Mouse (Mus musculus) ES-E14 (cell line): Measurements from ENCODE around the gene Prpsap1. TPM values are rescaled to one million over a fixed set of nuclear protein-coding genes. Genes with fewer than 3 reads are reported as not detected.

Experiments
- DNase-seq: peaks from one replicate; pipeline ENCODE4 v3.0.0-alpha.2; 2013; ENCODE audit warnings: low read depth, low spot score
- H3K27ac ChIP-seq: 2 replicates; pipeline ENCODE4 v1.5.1; 2012; ENCODE audit warnings: low read depth, mild to moderate bottlenecking, low read length, moderate library complexity, mixed read lengths; ENCODE audit not compliant: poor library complexity, insufficient read depth, severe bottlenecking
- H3K36me3 ChIP-seq: 2 replicates; pipeline ENCODE4 v1.6.1; 2012; ENCODE audit warnings: mild to moderate bottlenecking, low read length, moderate library complexity, mixed read lengths; ENCODE audit not compliant: control insufficient read depth, poor library complexity, insufficient read depth, severe bottlenecking
- H3K4me1 ChIP-seq, 2 experiments: fragments of 150-350 bp in 1 of 2; sonication (generic) in 1 of 2; 2 replicates each; pipeline ENCODE4 v1.6.1; 2012; ENCODE audit warnings: low read length in 2 of 2, mild to moderate bottlenecking in 1 of 2, mixed read lengths in 1 of 2; ENCODE audit not compliant: control insufficient read depth in 2 of 2, insufficient read depth in 2 of 2, poor library complexity in 1 of 2
- H3K4me3 ChIP-seq, 2 experiments: fragments of 150-350 bp in 1 of 2; sonication (generic) in 1 of 2; 2 replicates each; pipeline ENCODE4 v1.5.1; 2012; ENCODE audit warnings: low read length in 2 of 2, low read depth in 1 of 2, mild to moderate bottlenecking in 1 of 2, mixed read lengths in 1 of 2; ENCODE audit not compliant: insufficient read depth in 1 of 2, poor library complexity in 1 of 2, severe bottlenecking in 1 of 2
- H3K9ac ChIP-seq: 2 replicates; pipeline ENCODE4 v1.6.1; 2012; ENCODE audit warnings: low read depth, mild to moderate bottlenecking, low read length, mixed read lengths; ENCODE audit not compliant: poor library complexity, insufficient read depth, severe bottlenecking
- H3K9me3 ChIP-seq: fragments of 150-350 bp; sonication (generic); 2 replicates; pipeline ENCODE4 v1.6.1; 2012; ENCODE audit warnings: low read depth, mild to moderate bottlenecking, low read length; ENCODE audit not compliant: control insufficient read depth, insufficient read depth
- CHD2 ChIP-seq: IDR thresholded peaks from 2 replicates; pipeline ENCODE4 v1.6.1; 2014; ENCODE audit warnings: mild to moderate bottlenecking, low read depth, low read length, inconsistent platforms
- HCFC1 ChIP-seq: IDR thresholded peaks from 2 replicates; pipeline ENCODE4 v1.6.1; 2012; ENCODE audit warnings: low read length, inconsistent platforms, borderline replicate concordance; ENCODE audit not compliant: insufficient read depth
- MAFK ChIP-seq: IDR thresholded peaks from 2 replicates; pipeline ENCODE4 v1.6.1; 2014; ENCODE audit warnings: mild to moderate bottlenecking, low read depth, low read length, inconsistent platforms; ENCODE audit not compliant: insufficient read depth
- ZC3H11A ChIP-seq: IDR thresholded peaks from 2 replicates; pipeline ENCODE4 v1.6.1; 2012; ENCODE audit warnings: low read depth, mild to moderate bottlenecking, inconsistent platforms, low read length, borderline replicate concordance
- ZNF384 ChIP-seq: IDR thresholded peaks from 2 replicates; pipeline ENCODE4 v1.6.1; 2012; ENCODE audit warnings: low read depth, low read length, inconsistent platforms
- in situ Hi-C, 2 experiments: fragments of 600-800 bp; cut with MboI; formaldehyde crosslinking; loops; one replicate each; pipeline ENCODE4 v1.15.1; 2025; ENCODE audit warnings: low sequenced_read_pairs in 2 of 2, inconsistent platforms in 1 of 2; ENCODE audit not compliant: unreplicated experiment in 2 of 2
- total RNA-seq: library from RNA; depleted of rRNA; stranded (reverse); fragments of 300-350 nt; gene quantifications from 2 replicates; pipeline ENCODE4 v1.2.3, GENCODE M21; 2012; rRNA removed

Gene Prpsap1
- 100 and 121 TPM in 2 replicates for total RNA-seq

GRCm38 (mm10) chr11:116493795-116494252 lies at the start of gene Prpsap1:
Gene Prpsap1, minus strand, starts transcription at chr11:116494202.
- H3K9me3 ChIP-seq = no peaks in the 10 kb centered on the region
- TF ChIP-seq CHD2 = no peak
- no peak for TF ChIP-seq ZC3H11A
- H3K4me3 ChIP-seq = no peak within 1 kb of the TSS
- DNase-seq = peak; percentile 62
- H3K27ac ChIP-seq = no peak within 1 kb of the TSS
- H3K4me1 ChIP-seq = peaks cover 0 to 6% of the 10 kb centered on the region in 2 experiments; a peak in 1 of 4 replicates
- in situ Hi-C loops = no loop called here
- H3K36me3 ChIP-seq = no peaks in the 10 kb centered on the region
- peak within 1 kb of the TSS; percentile 13; the same call in 1 of the 2 replicates for H3K9ac ChIP-seq

- H3K36me3 ChIP-seq = peaks cover 85% of the 10 kb centered on the region
- H3K4me3 ChIP-seq = no peak overlapping the region
- peaks cover 0 to 5% of the 10 kb centered on the region in 2 experiments; a peak in 1 of 4 replicates for H3K4me1 ChIP-seq
- no peak overlapping the region for H3K9ac ChIP-seq
- in situ Hi-C loops = no loop called here
- DNase-seq = no peak
- TF ChIP-seq MAFK (no peak), ZC3H11A (no peak), ZNF384 (no peak), HCFC1 (no peak), CHD2 (no peak)
- H3K27ac ChIP-seq = no peak overlapping the region
- no peaks in the 10 kb centered on the region for H3K9me3 ChIP-seq
These were observed 49.1 kb upstream of the Prpsap1 start for GRCm38 (mm10) chr11:116543110-116543509.

- Histone ChIP-seq H3K4me3 (no peak overlapping the region), H3K9me3 (no peaks in the 10 kb centered on the region), H3K9ac (no peak overlapping the region), H3K27ac (no peak overlapping the region), H3K4me1 (peaks cover 0 to 5% of the 10 kb centered on the region in 2 experiments; a peak in 1 of 4 replicates), H3K36me3 (peaks cover 74% of the 10 kb centered on the region)
- in situ Hi-C loops = no loop called here
- TF ChIP-seq HCFC1 (no peak), CHD2 (no peak), ZNF384 (no peak), MAFK (no peak), ZC3H11A (no peak)
- no peak for DNase-seq
These were observed 47.2 kb upstream of the Prpsap1 start for GRCm38 (mm10) chr11:116541183-116541582.

GRCm38 (mm10) chr11:116538142-116538735 lies 44.2 kb upstream of the Prpsap1 start:
- in situ Hi-C loops = no loop called here
- Histone ChIP-seq H3K4me1 (peaks cover 0 to 8% of the 10 kb centered on the region in 2 experiments; a peak in 1 of 4 replicates), H3K27ac (no peak overlapping the region), H3K36me3 (peaks cover 47% of the 10 kb centered on the region), H3K9ac (no peak overlapping the region), H3K4me3 (no peak overlapping the region), H3K9me3 (no peaks in the 10 kb centered on the region)
- no peak for DNase-seq
- no peak for TF ChIP-seq ZNF384
- TF ChIP-seq MAFK = no peak
- no peak for TF ChIP-seq HCFC1
- TF ChIP-seq CHD2 = no peak
- TF ChIP-seq ZC3H11A = no peak
